Mouse (Mus musculus) small intestine, adult 2 months (tissue): ENCODE data around the gene Kcnmb2.

ENCODE experiments used
- CTCF ChIP-seq: fragments of 200-500 bp; IDR thresholded peaks from 2 replicates; pipeline ENCODE4 v1.5.1; 2012; ENCODE audit warnings: low read depth, mild to moderate bottlenecking, control low read depth, inconsistent platforms, low read length, moderate library complexity, mixed read lengths; ENCODE audit not compliant: insufficient replicate concordance, insufficient read length; ENCODE audit errors: extremely low read depth
- POLR2A ChIP-seq: fragments of 200-500 bp; IDR thresholded peaks from 2 replicates; pipeline ENCODE4 v1.6.1; 2012; ENCODE audit warnings: low read depth, mild to moderate bottlenecking, control low read depth, inconsistent platforms, low read length, moderate library complexity

GRCm38 (mm10) chr3:31892653-31893052 is 9.7 kb upstream of the Kcnmb2 start:
- TF ChIP-seq CTCF (no peak), POLR2A (no peak)
